Mouse (Mus musculus) urinary bladder, postnatal 10 days (tissue): ENCODE data around the gene Lpcat2.

Source experiments
- DNase-seq: peaks from one replicate; pipeline ENCODE4 v3.0.0; 2022; ENCODE audit warnings: low spot score

The Lpcat2 gene

GRCm38 (mm10) chr8:92911477-92911876 lies 56.3 kb downstream of the Lpcat2 start:
- no peak for DNase-seq

- DNase-seq = no peak
Observed at GRCm38 (mm10) chr8:92913396-92913795, 58.3 kb downstream of the Lpcat2 start.

- no peak for DNase-seq
Observed at GRCm38 (mm10) chr8:92916082-92916481, 60.9 kb downstream of the Lpcat2 start.

GRCm38 (mm10) chr8:92921768-92922167 lies 66.6 kb downstream of the Lpcat2 start:
- DNase-seq = no peak

GRCm38 (mm10) chr8:92928986-92929385 lies 73.8 kb downstream of the Lpcat2 start:
- no peak for DNase-seq

- DNase-seq = no peak
Observed at GRCm38 (mm10) chr8:92938056-92938455, 82.9 kb downstream of the Lpcat2 start.

- no peak for DNase-seq
Observed at GRCm38 (mm10) chr8:92949071-92949470, 93.9 kb downstream of the Lpcat2 start.

GRCm38 (mm10) chr8:92950639-92951371 lies 95.7 kb downstream of the Lpcat2 start:
- DNase-seq = no peak

- no peak for DNase-seq
Observed at GRCm38 (mm10) chr8:92954044-92954443, 98.9 kb downstream of the Lpcat2 start.

GRCm38 (mm10) chr8:92959779-92960178 lies 104.6 kb downstream of the Lpcat2 start, which contains the start of gene Slc6a2:
TSS of gene Slc6a2 (plus strand) at chr8:92960079.
- no peak for DNase-seq

GRCm38 (mm10) chr8:92960451-92960911 lies 105.3 kb downstream of the Lpcat2 start:
- no peak for DNase-seq

GRCm38 (mm10) chr8:92961088-92961487 lies 105.9 kb downstream of the Lpcat2 start:
- no peak for DNase-seq

- no peak for DNase-seq
Observed at GRCm38 (mm10) chr8:92964556-92964955, 109.4 kb downstream of the Lpcat2 start.
